Mouse (Mus musculus): ENCODE results near the gene Slc25a35.

DNA sequence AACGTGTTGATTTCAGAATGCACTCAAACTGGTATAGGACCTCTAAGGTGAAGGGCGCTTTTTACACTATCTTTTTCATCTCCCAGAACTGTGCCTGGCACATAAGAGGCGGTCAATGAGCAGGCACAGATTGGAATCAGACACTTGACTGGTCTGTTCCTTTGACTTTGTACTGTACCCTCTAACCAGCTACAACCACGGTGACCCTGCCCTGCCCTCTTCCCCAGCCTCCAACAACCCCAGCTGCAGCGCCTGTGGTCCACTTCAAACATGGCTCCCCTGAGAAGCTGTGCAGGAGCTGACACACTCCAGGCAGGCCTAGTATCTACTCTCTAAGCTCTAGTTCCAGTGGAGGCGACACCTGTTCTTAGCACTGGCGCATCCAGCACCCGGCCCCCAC, 25.2 kb upstream of the Slc25a35 start:
- no peak for TF ChIP-seq CTCF (conservative IDR thresholded peaks at IDR 0.05; ENCODE audit: low read length)
- no peak for TF ChIP-seq POU5F1 (IDR thresholded peaks at IDR 0.05; ENCODE audit: borderline replicate concordance, low read length)

Measured in E14TG2a.4 (cell line).